Mouse (Mus musculus) lung, adult 2 months (tissue): ENCODE measurements around the gene Fras1.

Experiments used
- CTCF ChIP-seq: fragments of 200-500 bp; IDR thresholded peaks from 2 replicates; pipeline ENCODE4 v1.5.1; 2011; ENCODE audit warnings: mild to moderate bottlenecking, low read length, control low read depth; ENCODE audit not compliant: insufficient read depth
- POLR2A ChIP-seq: fragments of 200-500 bp; IDR thresholded peaks from 2 replicates; pipeline ENCODE4 v1.6.1; 2011; ENCODE audit warnings: low read depth, mild to moderate bottlenecking, control low read depth, low read length, borderline replicate concordance; ENCODE audit errors: extremely low read depth

- no peak for TF ChIP-seq CTCF
- TF ChIP-seq POLR2A, result no peak
Measured at GRCm38 (mm10) chr5:96558049-96558804, 184.5 kb downstream of the Fras1 start.
